Mouse (Mus musculus) CH12.LX (cell line): ENCODE measurements around the gene Clec2d. TPM values are rescaled to one million over a fixed set of nuclear protein-coding genes. Genes with fewer than 3 reads are reported as not detected.

Experiments
- DNase-seq: peaks from one replicate; pipeline ENCODE4 v3.0.0-alpha.2; 2013; ENCODE audit errors: extremely low read depth
- H3K27ac ChIP-seq: 2 replicates; pipeline ENCODE4 v1.5.1; 2012; ENCODE audit warnings: low read depth, mild to moderate bottlenecking, control low read depth, moderate library complexity; ENCODE audit not compliant: insufficient read depth
- H3K27me3 ChIP-seq: replicated peaks from 2 replicates; pipeline ENCODE3; 2012; ENCODE audit warnings: inconsistent platforms
- H3K36me3 ChIP-seq, 2 experiments: replicated peaks in 1 of 2; 2 replicates each; pipeline versions ENCODE3 to v1.6.1; 2012; ENCODE audit warnings: inconsistent platforms in 1 of 2, low read length in 1 of 2, mild to moderate bottlenecking in 1 of 2, mixed read lengths in 1 of 2, moderate library complexity in 1 of 2; ENCODE audit not compliant: control insufficient read depth in 1 of 2, insufficient read depth in 1 of 2
- H3K4me1 ChIP-seq, 2 experiments: 2 replicates each; pipeline ENCODE4 v1.6.1; 2012; ENCODE audit warnings: inconsistent platforms in 1 of 2, moderate library complexity in 1 of 2; ENCODE audit not compliant: insufficient read depth in 2 of 2, control insufficient read depth in 1 of 2
- H3K4me2 ChIP-seq: 2 replicates; pipeline ENCODE4 v1.6.1; 2012; ENCODE audit warnings: low read depth, mild to moderate bottlenecking, control low read depth; ENCODE audit not compliant: poor library complexity, insufficient read depth, severe bottlenecking
- H3K4me3 ChIP-seq, 3 experiments: fragments of 150-350 bp in 1 of 3; sonication (generic) in 1 of 3; replicated peaks in 1 of 3; 2 replicates each; pipeline versions ENCODE3 to v1.5.1; 2011 to 2012; ENCODE audit warnings: low read depth in 2 of 3, low read length in 2 of 3, mild to moderate bottlenecking in 2 of 3, moderate library complexity in 2 of 3, control low read depth in 1 of 3, improper control_type of control experiment in 1 of 3, inconsistent platforms in 1 of 3, mixed read lengths in 1 of 3; ENCODE audit not compliant: poor library complexity in 1 of 3
- H3K79me2 ChIP-seq: replicated peaks from 2 replicates; pipeline ENCODE4 v1.6.1; 2012; ENCODE audit warnings: mild to moderate bottlenecking, moderate library complexity; ENCODE audit not compliant: control insufficient read depth, poor library complexity, insufficient read depth, severe bottlenecking; ENCODE audit errors: extremely low read depth
- H3K9ac ChIP-seq: 2 replicates; pipeline ENCODE4 v1.6.1; 2012; ENCODE audit warnings: low read depth, mild to moderate bottlenecking, control low read depth, moderate library complexity; ENCODE audit not compliant: insufficient read depth
- H3K9me3 ChIP-seq: replicated peaks from 2 replicates; pipeline ENCODE3; 2012; ENCODE audit warnings: low read length, inconsistent platforms, mixed read lengths
- BHLHE40 ChIP-seq: IDR thresholded peaks from 2 replicates; pipeline ENCODE4 v1.6.1; 2011; ENCODE audit warnings: mild to moderate bottlenecking, low read depth, low read length, improper control_type of control experiment
- CHD1 ChIP-seq: IDR thresholded peaks from 2 replicates; pipeline ENCODE4 v1.6.1; 2012; ENCODE audit warnings: low read depth, low read length, improper control_type of control experiment, inconsistent platforms
- ELF1 ChIP-seq: IDR thresholded peaks from 2 replicates; pipeline ENCODE4 v1.6.1; 2014; ENCODE audit warnings: low read depth, mild to moderate bottlenecking, inconsistent platforms, low read length, improper control_type of control experiment
- ETS1 ChIP-seq: conservative IDR thresholded peaks from 2 replicates; pipeline ENCODE4 v1.6.1; 2012; ENCODE audit warnings: low read depth, mild to moderate bottlenecking, inconsistent platforms, low read length, improper control_type of control experiment, moderate library complexity
- GABPA ChIP-seq: IDR thresholded peaks from 2 replicates; pipeline ENCODE4 v1.6.1; 2012; ENCODE audit warnings: low read depth, low read length, improper control_type of control experiment, inconsistent platforms; ENCODE audit not compliant: insufficient replicate concordance
- HCFC1 ChIP-seq: IDR thresholded peaks from 2 replicates; pipeline ENCODE4 v1.6.1; 2012; ENCODE audit warnings: low read depth, mild to moderate bottlenecking, inconsistent platforms, low read length, improper control_type of control experiment
- MAZ ChIP-seq: IDR thresholded peaks from 2 replicates; pipeline ENCODE4 v1.6.1; 2012; ENCODE audit warnings: low read depth, mild to moderate bottlenecking, inconsistent platforms, low read length, improper control_type of control experiment, moderate library complexity
- MEF2A ChIP-seq: IDR thresholded peaks from 2 replicates; pipeline ENCODE4 v1.6.1; 2014; ENCODE audit warnings: low read depth, mild to moderate bottlenecking, inconsistent platforms, low read length, improper control_type of control experiment, borderline replicate concordance
- MXI1 ChIP-seq: IDR thresholded peaks from 2 replicates; pipeline ENCODE4 v1.6.1; 2011; ENCODE audit warnings: mild to moderate bottlenecking, low read depth, low read length, improper control_type of control experiment
- NELFE ChIP-seq: IDR thresholded peaks from 2 replicates; pipeline ENCODE4 v1.6.1; 2011; ENCODE audit warnings: low read depth, low read length, improper control_type of control experiment
- PAX5 ChIP-seq: IDR thresholded peaks from 2 replicates; pipeline ENCODE4 v1.6.1; 2012; ENCODE audit warnings: low read length, inconsistent platforms, mixed read lengths
- TCF12 ChIP-seq: IDR thresholded peaks from 2 replicates; pipeline ENCODE4 v1.6.1; 2014; ENCODE audit warnings: low read depth, mild to moderate bottlenecking, inconsistent platforms, low read length, improper control_type of control experiment
- USF1 ChIP-seq: IDR thresholded peaks from 2 replicates; pipeline ENCODE4 v1.6.1; 2014; ENCODE audit warnings: low read depth, mild to moderate bottlenecking, inconsistent platforms, low read length, improper control_type of control experiment
- USF2 ChIP-seq: conservative IDR thresholded peaks from 2 replicates; pipeline ENCODE4 v1.6.1; 2011; ENCODE audit warnings: low read depth, low read length, improper control_type of control experiment
- ZC3H11A ChIP-seq: IDR thresholded peaks from 2 replicates; pipeline ENCODE4 v1.6.1; 2012; ENCODE audit warnings: low read depth, mild to moderate bottlenecking, inconsistent platforms, low read length, improper control_type of control experiment
- ZMIZ1 ChIP-seq: IDR thresholded peaks from 2 replicates; pipeline ENCODE4 v1.6.1; 2012; ENCODE audit warnings: low read depth, mild to moderate bottlenecking, inconsistent platforms, low read length, improper control_type of control experiment
- ZNF384 ChIP-seq: IDR thresholded peaks from 2 replicates; pipeline ENCODE4 v1.6.1; 2012; ENCODE audit warnings: low read depth, low read length, improper control_type of control experiment, inconsistent platforms
- dilution Hi-C: fragments of 300-500 bp; cut with MboI; formaldehyde crosslinking; loops from 2 replicates; pipeline ENCODE4 v1.14.3; 2020; ENCODE audit warnings: low sequenced_read_pairs; ENCODE audit not compliant: extremely low pct_unique_long_range_greater_than_20kb, extremely low pct_ligation_motif_present
- in situ Hi-C: fragments of 300-500 bp; cut with MboI; formaldehyde crosslinking; loops from 3 replicates; pipeline ENCODE4 v1.14.3; 2019; ENCODE audit warnings: low sequenced_read_pairs, low pct_ligation_motif_present, low pct_unique_long_range_greater_than_20kb, mixed read lengths
- polyA plus RNA-seq: library from polyadenylated mRNA; unstranded; fragments of >175 nt; gene quantifications from 2 replicates; pipeline ENCODE4 v1.2.1, GENCODE M21; 2012; ENCODE audit warnings: low read depth; ENCODE audit not compliant: insufficient read length
- total RNA-seq, 2 experiments: library from RNA; depleted of rRNA; stranded (reverse); fragments of 300-350 nt in 1 of 2; fragments of >200 nt in 1 of 2; gene quantifications; 2 replicates each; pipeline ENCODE4 v1.2.3; 2012 to 2014

Gene Clec2d
- total and polyA plus RNA-seq, 3 experiments = 5.1 to 50.7 (median 25.9) TPM

DNA sequence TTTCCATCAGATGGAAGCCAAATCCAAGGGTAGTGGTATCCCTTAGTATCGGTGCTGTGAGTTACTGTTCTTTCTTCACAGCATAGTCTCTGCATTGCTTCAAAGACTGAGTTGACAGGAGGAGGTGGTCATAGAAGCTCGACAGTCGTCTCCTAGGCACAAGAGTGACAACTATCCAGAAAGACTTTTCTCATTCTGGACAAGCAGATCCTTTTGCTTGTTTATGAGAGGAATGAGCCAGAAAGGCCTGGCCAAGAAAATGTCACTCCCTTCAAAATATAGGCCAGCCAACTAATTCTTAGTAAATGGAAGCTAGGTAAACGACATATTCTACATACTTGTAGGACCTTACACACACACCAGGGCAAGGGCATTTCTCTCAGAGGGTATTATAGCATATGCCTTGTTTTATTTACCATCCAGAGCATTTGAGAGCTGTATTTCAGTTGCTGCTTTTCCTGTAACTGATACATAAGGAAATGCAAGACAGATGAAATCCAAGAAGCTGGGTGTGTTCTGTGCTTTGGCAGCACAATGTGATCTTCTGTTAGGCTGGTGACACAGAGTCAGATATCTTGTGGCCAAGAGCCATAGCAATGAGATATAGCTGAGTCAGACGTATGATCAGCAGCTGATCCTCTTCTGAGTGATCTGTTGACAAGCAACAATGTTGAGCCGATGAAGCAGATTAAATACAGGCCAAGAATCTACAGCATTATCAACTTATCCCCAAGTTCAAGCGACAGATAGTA lies 35.6 kb downstream of the Clec2d start:
- H3K36me3 ChIP-seq = no peaks in the 10 kb centered on the region
- no peak overlapping the region for H3K4me2 ChIP-seq
- H3K9me3 ChIP-seq = peaks cover 5% of the 10 kb centered on the region
- H3K27ac ChIP-seq = 0 out of 2 replicates have a peak overlapping the region, but pooled peaks have one; percentile 17
- H3K79me2 ChIP-seq = no peaks in the 10 kb centered on the region
- no peak overlapping the region for H3K9ac ChIP-seq
- no peak for TF ChIP-seq ZMIZ1
- no peak for TF ChIP-seq BHLHE40
- no peak for TF ChIP-seq PAX5
- TF ChIP-seq GABPA = no peak
- no peak for TF ChIP-seq ZNF384
- TF ChIP-seq HCFC1 = no peak
- no peak for TF ChIP-seq ETS1
- TF ChIP-seq MXI1 = no peak
- no peak for TF ChIP-seq USF2
- TF ChIP-seq ZC3H11A = no peak
- TF ChIP-seq USF1 = no peak
- TF ChIP-seq MEF2A = no peak
- no peak for TF ChIP-seq MAZ
- TF ChIP-seq NELFE = no peak
- TF ChIP-seq ELF1 = no peak
- TF ChIP-seq TCF12 = no peak
- in situ Hi-C loops (no loop called here), dilution Hi-C loops (no loop called here)
- no peak for DNase-seq
- H3K4me1 ChIP-seq = peaks cover 11 to 13% of the 10 kb centered on the region in 2 experiments; a peak in 3 of 4 replicates
- no peak overlapping the region for H3K4me3 ChIP-seq
- H3K27me3 ChIP-seq = no peaks in the 10 kb centered on the region

DNA sequence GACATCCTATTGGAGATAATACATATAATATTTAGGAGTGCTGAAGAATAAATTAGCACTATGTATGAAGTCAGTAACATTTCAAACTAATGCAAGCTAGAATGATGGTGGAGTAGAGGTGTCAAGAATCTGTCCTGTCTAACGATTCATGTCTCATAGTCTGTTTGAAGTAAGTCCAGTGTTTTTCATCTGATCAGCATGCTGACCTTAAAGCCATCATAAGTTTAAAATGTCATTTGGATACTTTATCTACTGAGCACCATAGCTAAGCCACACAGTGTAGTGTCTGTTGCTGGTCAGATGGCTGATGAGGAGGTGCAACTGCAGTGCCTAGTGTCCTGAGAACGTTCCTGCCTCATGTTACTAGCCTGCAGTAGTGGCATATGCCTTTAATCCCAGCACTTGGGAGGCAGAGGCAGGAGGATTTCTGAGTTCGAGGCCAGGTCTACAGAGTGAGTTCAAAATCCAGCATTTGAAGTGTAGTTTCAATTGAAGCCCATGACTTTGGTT lies 36.4 kb downstream of the Clec2d start:
- no peak overlapping the region for H3K4me2 ChIP-seq
- no peak for DNase-seq
- no peak overlapping the region for H3K4me3 ChIP-seq
- H3K9ac ChIP-seq = no peak overlapping the region
- in situ Hi-C loops = no loop called here
- H3K9me3 ChIP-seq = peaks cover 5% of the 10 kb centered on the region
- no peaks in the 10 kb centered on the region for H3K79me2 ChIP-seq
- dilution Hi-C loops = no loop called here
- H3K27ac ChIP-seq = no peak overlapping the region; the same call in 1 of the 2 replicates
- TF ChIP-seq ZMIZ1 (no peak), MAZ (no peak), CHD1 (no peak), MEF2A (no peak), ZC3H11A (no peak)
- H3K36me3 ChIP-seq = no peaks in the 10 kb centered on the region
- H3K4me1 ChIP-seq = peaks cover 10 to 11% of the 10 kb centered on the region in 2 experiments; a peak in 3 of 4 replicates
- H3K27me3 ChIP-seq = no peaks in the 10 kb centered on the region
